Mouse (Mus musculus) liver, embryonic 16.5 days (tissue): Measurements from ENCODE around the gene Serpinb1a. TPM values are rescaled to one million over a fixed set of nuclear protein-coding genes. Genes with fewer than 3 reads are reported as not detected.

Experiments
- ATAC-seq: fragments of 200-750 bp; cut with Nextera tagmentation; 2 replicates; pipeline ENCODE4 v1.8.0; 2017; ENCODE audit warnings: low read depth, mild to moderate bottlenecking, moderate number of reproducible peaks, moderate library complexity
- H3K27ac ChIP-seq: fragments of 300-500 bp; sonication (generic); 2 replicates; pipeline ENCODE4 v1.5.1; 2014; ENCODE audit warnings: mild to moderate bottlenecking, low read length
- H3K27me3 ChIP-seq: fragments of 300-500 bp; sonication (generic); 2 replicates; pipeline ENCODE4 v1.6.1; 2014; ENCODE audit warnings: low read depth, low read length, mixed read lengths; ENCODE audit not compliant: control insufficient read depth, insufficient read depth
- H3K36me3 ChIP-seq: fragments of 300-500 bp; sonication (generic); 2 replicates; pipeline ENCODE4 v1.6.1; 2014; ENCODE audit warnings: mild to moderate bottlenecking; ENCODE audit not compliant: control insufficient read depth, insufficient read depth
- H3K4me1 ChIP-seq: fragments of 300-500 bp; sonication (generic); 2 replicates; pipeline ENCODE4 v1.6.1; 2014; ENCODE audit warnings: low read depth, low read length, mixed read lengths; ENCODE audit not compliant: control insufficient read depth
- H3K4me2 ChIP-seq: fragments of 300-500 bp; sonication (generic); 2 replicates; pipeline ENCODE4 v1.6.1; 2014; ENCODE audit warnings: low read depth, low read length, mixed read lengths
- H3K4me3 ChIP-seq: fragments of 300-500 bp; sonication (generic); 2 replicates; pipeline ENCODE4 v1.5.1; 2014; ENCODE audit warnings: low read depth, mild to moderate bottlenecking, low read length
- H3K9ac ChIP-seq: fragments of 300-500 bp; sonication (generic); 2 replicates; pipeline ENCODE4 v1.6.1; 2014; ENCODE audit warnings: low read depth, low read length
- H3K9me3 ChIP-seq: fragments of 300-500 bp; sonication (generic); replicated peaks from 2 replicates; pipeline ENCODE4 v1.6.1; 2016; ENCODE audit warnings: low read length; ENCODE audit not compliant: control insufficient read depth
- WGBS: fragments of 180-500 bp; shearing (Covaris S2); extraction: QIAGEN DNeasy Blood & Tissue Kit; methylation state at CpG from one replicate; pipeline ENCODE4 v1.1.7; 2014; ENCODE audit not compliant: insufficient replicate concordance; 5-methylcytosine and 5-hydroxymethylcytosine counted together
- polyA plus RNA-seq: library from polyadenylated mRNA; unstranded; fragments of >200 nt; fragmentation: Nextera tagmentation; extraction: Ambion mirVana; gene quantifications from 2 replicates; pipeline ENCODE4 v1.2.1, GENCODE M21; 2015

Gene Serpinb1a
- polyA plus RNA-seq, 1 experiment from 2014 or later, result 41.9 TPM

DNA sequence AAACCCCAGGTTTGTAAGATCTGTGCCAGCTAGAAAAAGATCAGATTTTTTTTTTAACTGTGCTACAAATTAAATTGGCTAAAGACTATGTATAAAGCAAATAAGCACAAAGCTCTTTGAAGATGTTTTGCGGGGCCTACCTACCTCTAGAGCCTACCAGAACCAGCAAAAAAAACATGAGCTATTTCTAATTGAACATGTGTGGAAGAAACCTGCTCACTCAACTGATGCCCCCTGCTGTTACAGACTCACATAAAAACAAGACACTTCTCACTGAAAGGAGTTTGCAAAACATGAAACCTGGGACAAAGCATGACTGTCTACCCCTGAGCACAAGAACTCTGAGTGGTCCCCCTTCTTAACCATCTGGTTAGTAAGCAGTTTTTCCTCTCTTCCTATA is 53.9 kb downstream of the Serpinb1a start:
- Histone ChIP-seq H3K4me2 (no peak overlapping the region), H3K36me3 (no peaks in the 10 kb centered on the region), H3K4me1 (peaks cover 5% of the 10 kb centered on the region), H3K4me3 (no peak overlapping the region), H3K27me3 (no peaks in the 10 kb centered on the region), H3K9me3 (no peaks in the 10 kb centered on the region), H3K27ac (no peak overlapping the region), H3K9ac (no peak overlapping the region)
- 69% methylated on average over 1 of the region's 1 CpGs for WGBS
- ATAC-seq, result no peak

DNA sequence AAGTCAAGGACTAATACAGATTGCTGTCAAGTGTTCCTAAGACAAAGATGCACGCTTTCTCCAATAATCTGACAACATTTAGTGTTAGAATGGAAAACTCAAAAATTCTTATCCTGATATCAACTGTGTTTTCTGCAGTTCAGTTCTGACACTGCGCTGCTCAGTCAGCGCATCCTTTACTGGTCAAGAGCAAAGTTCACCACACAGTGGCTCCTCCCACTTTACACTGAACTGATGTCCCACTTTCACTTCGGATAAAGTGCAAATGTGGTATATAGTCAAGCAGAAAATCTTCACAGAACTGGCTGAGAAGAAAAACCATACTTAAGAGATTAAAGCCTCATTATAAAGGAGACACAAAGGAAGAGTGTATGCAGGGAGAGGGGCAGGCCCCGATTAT is 55.8 kb downstream of the Serpinb1a start:
- no peaks in the 10 kb centered on the region for H3K4me1 ChIP-seq
- no peaks in the 10 kb centered on the region for H3K27me3 ChIP-seq
- WGBS, result 68% methylated on average over 5 of the region's 5 CpGs
- no peaks in the 10 kb centered on the region for H3K9me3 ChIP-seq
- no peak for ATAC-seq
- no peaks in the 10 kb centered on the region for H3K36me3 ChIP-seq
- H3K4me3 ChIP-seq, result no peak overlapping the region
- no peak overlapping the region for H3K9ac ChIP-seq
- no peak overlapping the region for H3K27ac ChIP-seq
- no peak overlapping the region for H3K4me2 ChIP-seq

DNA sequence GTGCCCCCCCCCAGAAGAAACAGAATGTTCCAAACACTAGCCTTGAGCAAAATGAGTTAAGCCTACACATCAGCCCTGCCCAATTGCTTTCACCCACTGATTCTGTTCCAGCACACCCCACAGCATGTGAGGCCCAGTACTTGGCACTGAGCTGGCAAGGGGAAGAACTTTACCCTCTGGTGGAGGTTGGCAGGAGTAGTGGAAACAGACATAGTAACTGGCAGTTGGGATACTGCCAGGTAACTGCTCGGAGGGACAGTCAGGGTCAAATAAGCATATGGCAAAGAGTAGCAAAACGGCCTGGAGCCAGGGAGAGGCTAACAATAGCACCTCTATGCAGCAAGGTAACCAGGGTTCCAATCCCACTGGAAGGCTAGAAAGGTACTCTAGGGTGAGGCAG is 56.4 kb downstream of the Serpinb1a start:
- H3K9ac ChIP-seq, result no peak overlapping the region
- H3K9me3 ChIP-seq, result no peaks in the 10 kb centered on the region
- ATAC-seq, result no peak
- no peak overlapping the region for H3K4me2 ChIP-seq
- H3K4me3 ChIP-seq, result no peak overlapping the region
- no peaks in the 10 kb centered on the region for H3K4me1 ChIP-seq
- WGBS, result 42% methylated on average over 2 of the region's 2 CpGs
- H3K27ac ChIP-seq, result no peak overlapping the region
- no peaks in the 10 kb centered on the region for H3K36me3 ChIP-seq
- no peaks in the 10 kb centered on the region for H3K27me3 ChIP-seq

Other genes starting within 250 kb of the Serpinb1a start
- 0.09 and 0.41 TPM in 2 replicates for gene Mylk4, start 67.2 kb downstream of the Serpinb1a start, polyA plus RNA-seq
- 7.5 and 7.8 TPM in 2 replicates for gene Wrnip1, start 49.1 kb downstream of the Serpinb1a start, polyA plus RNA-seq
- gene D930007J09Rik, start 48.3 kb downstream of the Serpinb1a start, polyA plus RNA-seq, result not detected in 2 replicates
- gene Serpinb1c, start 47.0 kb upstream of the Serpinb1a start, polyA plus RNA-seq, result not detected in 2 replicates
- gene Serpinb6b, start 114.0 kb upstream of the Serpinb1a start, polyA plus RNA-seq, result 4.4 and 4.7 TPM in 2 replicates
- gene Serpinb9, start 152.1 kb upstream of the Serpinb1a start, polyA plus RNA-seq, result 1.9 and 2.0 TPM in 2 replicates
- gene Serpinb9b, start 176.2 kb upstream of the Serpinb1a start, polyA plus RNA-seq, result 0.05 TPM in 1 of 2 replicates, not detected in the other
- gene Serpinb1b, start 227.4 kb upstream of the Serpinb1a start, polyA plus RNA-seq, result not detected in 2 replicates